Mouse (Mus musculus): ENCODE measurements around the gene Rbmxl1. TPM values are rescaled to one million over a fixed set of nuclear protein-coding genes. Genes with fewer than 3 reads are reported as not detected.
"Not testable (repeated sequence)": the region's sequence is repeated elsewhere in the genome, so short reads cannot be mapped to it uniquely, and the experiment has no call there.

Gene Rbmxl1
- 50.8 and 53.2 TPM in 2 replicates for polyA plus RNA-seq (2012; rRNA removed)

GRCm38 (mm10) chr8:78508719-78509272 lies at the start of gene Rbmxl1:
Gene Rbmxl1 (minus strand): TSS chr8:78508898.
- TF ChIP-seq CTCF (IDR thresholded peaks at IDR 0.05; ENCODE audit: extremely low read depth, insufficient read depth, low read length), result no peak
- peak; percentile 52; the same call in 1 of the 2 replicates for TF ChIP-seq POLR2A (IDR thresholded peaks at IDR 0.05; ENCODE audit: extremely low read depth, insufficient read depth, low read length)
- peak within 1 kb of the TSS; percentile 64 for H3K4me3 ChIP-seq (ENCODE audit: insufficient read depth, low read length)
- H3K4me1 ChIP-seq (ENCODE audit: control insufficient read depth, insufficient read depth, low read length), result peaks cover 6% of the 10 kb centered on the region; the same call in 1 of the 2 replicates
- H3K27ac ChIP-seq (ENCODE audit: insufficient read depth, low read length), result peak within 1 kb of the TSS; percentile 99

- H3K27ac ChIP-seq (ENCODE audit: insufficient read depth, low read length), result no peak overlapping the region
- TF ChIP-seq CTCF (IDR thresholded peaks at IDR 0.05; ENCODE audit: extremely low read depth, insufficient read depth, low read length) (no peak), POLR2A (IDR thresholded peaks at IDR 0.05; ENCODE audit: extremely low read depth, insufficient read depth, low read length) (no peak)
- H3K4me3 ChIP-seq (ENCODE audit: insufficient read depth, low read length), result no peak overlapping the region
- H3K4me1 ChIP-seq (ENCODE audit: control insufficient read depth, insufficient read depth, low read length), result no peaks in the 10 kb centered on the region
Measured at GRCm38 (mm10) chr8:78556773-78557434, 48.2 kb upstream of the Rbmxl1 start.

DNA sequence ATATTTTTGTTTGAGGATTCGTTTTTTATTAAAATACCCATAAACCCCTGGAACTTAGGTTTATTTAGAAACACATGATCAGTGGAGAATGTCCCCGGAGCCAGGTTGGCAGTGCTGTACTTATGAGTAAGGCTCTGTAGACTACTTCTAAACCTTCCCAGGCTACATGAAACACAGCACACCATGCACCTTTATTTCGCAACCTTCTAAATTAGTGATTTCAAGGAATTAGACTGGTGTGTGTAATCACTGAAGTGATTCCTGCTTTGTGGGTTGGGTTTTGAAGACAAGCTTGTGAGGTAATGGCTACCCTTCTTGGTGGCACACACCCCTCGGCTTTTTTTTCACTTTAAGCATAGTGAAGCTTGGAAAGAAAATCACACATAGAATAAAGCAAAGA lies 47.1 kb upstream of the Rbmxl1 start:
- Histone ChIP-seq H3K4me3 (ENCODE audit: insufficient read depth, low read length) (no peak overlapping the region), H3K27ac (ENCODE audit: insufficient read depth, low read length) (no peak overlapping the region), H3K4me1 (ENCODE audit: control insufficient read depth, insufficient read depth, low read length) (no peaks in the 10 kb centered on the region)
- TF ChIP-seq POLR2A (IDR thresholded peaks at IDR 0.05; ENCODE audit: extremely low read depth, insufficient read depth, low read length) (no peak), CTCF (IDR thresholded peaks at IDR 0.05; ENCODE audit: extremely low read depth, insufficient read depth, low read length) (no peak)

DNA sequence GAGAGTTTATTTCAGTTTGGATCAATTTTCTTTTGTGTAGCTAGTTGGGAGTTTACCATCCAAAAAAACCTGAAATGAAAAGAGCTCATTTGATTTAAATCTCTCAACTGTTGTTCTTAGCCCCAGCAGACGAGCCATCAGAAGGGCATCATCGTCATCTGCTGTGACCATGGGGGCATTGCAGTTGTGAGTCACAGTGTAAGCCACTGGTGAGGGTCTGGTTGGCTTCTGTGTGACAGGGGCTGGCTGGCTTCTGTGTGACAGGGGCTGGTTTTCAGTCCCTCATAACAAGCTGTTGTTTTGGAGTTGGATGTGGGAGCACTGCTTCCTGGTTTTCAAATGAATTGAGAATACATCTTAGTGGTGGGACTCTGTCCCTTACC lies 42.0 kb upstream of the Rbmxl1 start:
- TF ChIP-seq CTCF (IDR thresholded peaks at IDR 0.05; ENCODE audit: extremely low read depth, insufficient read depth, low read length), result no peak
- TF ChIP-seq POLR2A (IDR thresholded peaks at IDR 0.05; ENCODE audit: extremely low read depth, insufficient read depth, low read length), result no peak
- no peaks in the 10 kb centered on the region for H3K4me1 ChIP-seq (ENCODE audit: control insufficient read depth, insufficient read depth, low read length)
- no peak overlapping the region for H3K4me3 ChIP-seq (ENCODE audit: insufficient read depth, low read length)
- no peak overlapping the region for H3K27ac ChIP-seq (ENCODE audit: insufficient read depth, low read length)

GRCm38 (mm10) chr8:78549971-78550751 lies 41.5 kb upstream of the Rbmxl1 start:
- H3K4me1 ChIP-seq (ENCODE audit: control insufficient read depth, insufficient read depth, low read length), result no peaks in the 10 kb centered on the region
- no peak overlapping the region for H3K4me3 ChIP-seq (ENCODE audit: insufficient read depth, low read length)
- TF ChIP-seq CTCF (IDR thresholded peaks at IDR 0.05; ENCODE audit: extremely low read depth, insufficient read depth, low read length) (no peak), POLR2A (IDR thresholded peaks at IDR 0.05; ENCODE audit: extremely low read depth, insufficient read depth, low read length) (no peak)
- no peak overlapping the region for H3K27ac ChIP-seq (ENCODE audit: insufficient read depth, low read length)

DNA sequence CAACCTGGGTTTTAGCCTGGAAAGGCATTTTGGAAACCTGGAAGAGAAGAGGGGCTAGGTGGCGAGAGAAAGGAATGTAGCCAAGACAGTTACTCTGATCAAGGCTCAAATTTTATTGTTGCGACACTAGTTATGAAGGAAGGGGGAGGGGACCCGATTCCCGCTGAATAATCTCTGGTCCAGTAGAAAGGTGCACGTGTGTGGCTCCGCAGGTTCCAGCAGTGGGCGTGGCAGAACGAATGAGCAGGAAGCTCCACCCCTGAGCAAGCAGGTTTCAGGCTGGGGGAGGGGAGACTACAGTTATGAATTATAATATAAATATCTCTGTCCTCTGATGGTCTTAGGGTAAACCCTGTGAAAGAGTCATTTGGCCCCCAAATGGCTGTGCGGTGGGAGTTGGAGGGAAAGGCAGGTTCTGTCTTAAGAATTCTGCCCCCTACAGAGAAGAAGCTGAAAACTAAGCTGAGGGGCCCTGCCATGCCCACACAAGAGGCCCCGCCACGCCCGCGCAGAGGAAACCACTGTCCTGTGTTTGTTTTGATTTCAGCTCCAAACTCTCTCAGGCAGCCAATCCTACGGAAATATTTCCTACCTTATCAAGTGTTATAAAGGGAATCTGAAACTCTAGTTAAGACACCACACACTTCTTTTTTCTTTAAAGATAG lies 36.6 kb upstream of the Rbmxl1 start:
- H3K27ac ChIP-seq (ENCODE audit: insufficient read depth, low read length), result not testable (repeated sequence)

GRCm38 (mm10) chr8:78544545-78544944 lies 35.8 kb upstream of the Rbmxl1 start:
- no peaks in the 10 kb centered on the region for H3K4me1 ChIP-seq (ENCODE audit: control insufficient read depth, insufficient read depth, low read length)
- H3K27ac ChIP-seq (ENCODE audit: insufficient read depth, low read length), result no peak overlapping the region
- no peak overlapping the region for H3K4me3 ChIP-seq (ENCODE audit: insufficient read depth, low read length)
- no peak for TF ChIP-seq POLR2A (IDR thresholded peaks at IDR 0.05; ENCODE audit: extremely low read depth, insufficient read depth, low read length)
- no peak for TF ChIP-seq CTCF (IDR thresholded peaks at IDR 0.05; ENCODE audit: extremely low read depth, insufficient read depth, low read length)

More for the DNA sequence above, 36.6 kb upstream of the Rbmxl1 start:
- H3K4me1 ChIP-seq (ENCODE audit: control insufficient read depth, insufficient read depth, low read length); H3K4me3 ChIP-seq (ENCODE audit: insufficient read depth, low read length): not testable (repeated sequence)

DNA sequence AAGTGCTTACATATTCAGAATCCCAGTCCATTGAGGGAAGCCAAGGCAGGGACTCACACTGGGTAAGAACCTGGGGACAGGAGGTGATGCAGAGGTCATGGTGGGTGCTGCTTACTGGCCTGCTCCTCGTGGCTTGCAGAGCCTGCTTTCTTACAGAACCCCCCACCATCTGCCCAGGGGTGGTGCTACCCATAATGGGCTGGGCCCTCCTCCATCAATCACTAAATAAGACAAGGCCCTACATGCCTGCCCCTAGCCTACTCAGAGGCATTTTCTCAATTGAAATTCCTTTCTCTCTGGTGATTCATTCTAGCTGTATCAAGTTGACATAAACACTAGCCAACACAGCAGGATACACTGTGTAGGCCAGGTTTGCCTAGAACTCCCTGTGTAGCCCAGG lies 34.9 kb upstream of the Rbmxl1 start:
- Histone ChIP-seq H3K27ac (ENCODE audit: insufficient read depth, low read length) (no peak overlapping the region), H3K4me1 (ENCODE audit: control insufficient read depth, insufficient read depth, low read length) (no peaks in the 10 kb centered on the region), H3K4me3 (ENCODE audit: insufficient read depth, low read length) (no peak overlapping the region)
- TF ChIP-seq CTCF (IDR thresholded peaks at IDR 0.05; ENCODE audit: extremely low read depth, insufficient read depth, low read length) (no peak), POLR2A (IDR thresholded peaks at IDR 0.05; ENCODE audit: extremely low read depth, insufficient read depth, low read length) (no peak)

GRCm38 (mm10) chr8:78542670-78543069 lies 34.0 kb upstream of the Rbmxl1 start:
- not testable (repeated sequence) for H3K27ac ChIP-seq (ENCODE audit: insufficient read depth, low read length); H3K4me3 ChIP-seq (ENCODE audit: insufficient read depth, low read length); H3K4me1 ChIP-seq (ENCODE audit: control insufficient read depth, insufficient read depth, low read length)
